ENCODE assay signal across 38 mouse cellular contexts in the genomic region with DNA sequence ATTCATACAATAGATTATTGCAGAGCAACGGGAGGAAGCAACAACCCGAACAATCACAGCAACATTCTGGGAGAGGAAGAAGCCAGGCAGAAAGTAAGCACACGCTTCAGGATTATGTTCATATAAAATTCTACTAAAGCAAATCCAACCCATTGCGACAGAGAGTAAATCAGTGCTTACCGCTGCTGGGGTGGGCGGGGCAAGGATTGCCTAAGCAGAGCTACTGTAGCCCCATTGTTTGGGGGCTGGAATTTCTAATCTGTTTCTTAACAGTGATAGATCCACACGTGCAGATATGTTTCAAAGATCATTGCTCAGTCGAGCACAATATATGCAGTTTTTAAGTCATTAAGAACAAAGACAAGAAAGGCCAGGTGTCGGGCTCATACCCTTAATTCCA. TPM values are rescaled to one million over a fixed set of nuclear protein-coding genes. Genes with fewer than 3 reads are reported as not detected.
DNase-seq lines count a peak whose midpoint lies in the region; ATAC-seq and TF ChIP-seq lines count a peak whose summit lies in the region.
"Had no signal": no experiment of that assay in that cellular context is flagged by ENCODE, and none has a peak within 500 bp of the region (broad histone marks: within the 10 kb centered on the region; RNA-seq: fewer than 3 reads in every experiment).

No protein-coding gene starts in this region.

- peak; percentile 53; the same call in 1 of the 2 replicates for ATAC-seq in intestine, postnatal 0 days
- ATAC-seq: activated CD4-positive, CD25-positive, alpha-beta regulatory T cell, adult 4 months; forebrain, embryonic 13.5 days; forebrain, embryonic 16.5 days; hindbrain, postnatal 0 days; inflammation-experienced regulatory T-cells, adult 6 months had no signal

- peak overlapping the region; percentile 17; the same call in 1 of the 2 replicates for H3K4me2 ChIP-seq in intestine, postnatal 0 days (replicated peaks; ENCODE audit: low read depth)
- H3K4me2 ChIP-seq: embryonic facial prominence, embryonic 13.5 days; forebrain, embryonic 13.5 days; heart, embryonic 12.5 days; heart, embryonic 15.5 days; hindbrain, embryonic 14.5 days had no signal

- no peak for TF ChIP-seq EP300 in heart, adult 2 months (IDR thresholded peaks at IDR 0.05; ENCODE audit: insufficient read depth, low read depth, low read length)

- no peaks in the 10 kb centered on the region for H3K79me2 ChIP-seq in heart, adult 2 months (replicated peaks; ENCODE audit: control insufficient read depth, insufficient read depth, low read length)

- H3K27ac ChIP-seq in intestine, postnatal 0 days (ENCODE audit: low read depth, low read length), result no peak overlapping the region
- H3K27ac ChIP-seq in heart, adult 2 months, result no peak overlapping the region
- H3K27ac ChIP-seq: embryonic facial prominence, embryonic 10.5 days; embryonic facial prominence, embryonic 13.5 days; forebrain, embryonic 10.5 days; forebrain, embryonic 13.5 days; heart, embryonic 15.5 days; hindbrain, embryonic 14.5 days; hindbrain, postnatal 0 days had no signal

- intact Hi-C loops in heart, adult 2 months (cut with DNase I), result no loop called here

- H3K9ac ChIP-seq in intestine, postnatal 0 days (ENCODE audit: low read depth, low read length), result no peak overlapping the region
- no peak overlapping the region for H3K9ac ChIP-seq in heart, adult 2 months (ENCODE audit: low read depth, low read length)
- H3K9ac ChIP-seq: embryonic facial prominence, embryonic 13.5 days; forebrain, embryonic 13.5 days; heart, embryonic 12.5 days; heart, embryonic 15.5 days; hindbrain, embryonic 14.5 days had no signal

- no peaks in the 10 kb centered on the region for H3K27me3 ChIP-seq in intestine, postnatal 0 days (replicated peaks; ENCODE audit: control insufficient read depth, insufficient read depth, low read length)
- no peaks in the 10 kb centered on the region for H3K27me3 ChIP-seq in heart, adult 2 months (ENCODE audit: control insufficient read depth, insufficient read depth, low read length)
- H3K27me3 ChIP-seq: CH12.LX; embryonic facial prominence, embryonic 13.5 days; forebrain, embryonic 13.5 days; heart, embryonic 12.5 days; heart, embryonic 15.5 days had no signal

- no peaks in the 10 kb centered on the region for H3K4me1 ChIP-seq in intestine, postnatal 0 days (replicated peaks; ENCODE audit: control insufficient read depth, insufficient read depth, low read length)
- H3K4me1 ChIP-seq in heart, adult 2 months (ENCODE audit: control insufficient read depth, insufficient read depth, low read length), result no peaks in the 10 kb centered on the region
- H3K4me1 ChIP-seq: embryonic facial prominence, embryonic 10.5 days; embryonic facial prominence, embryonic 13.5 days; forebrain, embryonic 10.5 days; forebrain, embryonic 13.5 days; heart, embryonic 12.5 days; heart, embryonic 15.5 days had no signal

- H3K36me3 ChIP-seq in intestine, postnatal 0 days (ENCODE audit: control insufficient read depth, insufficient read depth), result no peaks in the 10 kb centered on the region
- H3K36me3 ChIP-seq in heart, adult 2 months (ENCODE audit: control insufficient read depth, insufficient read depth, low read length), result no peaks in the 10 kb centered on the region
- H3K36me3 ChIP-seq: embryonic facial prominence, embryonic 10.5 days; forebrain, embryonic 10.5 days; G1E; heart, embryonic 12.5 days; heart, embryonic 15.5 days had no signal

- DNase-seq in adrenal gland, adult 2 months, result peak; percentile 38
- DNase-seq in adrenal gland, postnatal 10 days, result no peak
- peak; percentile 24 to 37 for DNase-seq in adrenal gland, postnatal 36 days
- no peak for DNase-seq in adrenal gland, postnatal 4 days (ENCODE audit: low spot score in 2 of 2)
- DNase-seq in gonadal fat pad, adult 2 months (ENCODE audit: low read depth), result peak; percentile 24
- DNase-seq in heart, adult 2 months, result no peak
- no peak for DNase-seq in thymus, adult 18-20 months
- DNase-seq: B cell, adult 2 months; cerebellum, adult 11-12 months; cerebellum, adult 8-10 months; cerebellum, postnatal 10 days; cerebellum, postnatal 36 days; embryo, embryonic 11 days; gastrocnemius, postnatal 10 days; gastrocnemius, postnatal 36 days; heart, adult 11 months; heart, postnatal 14 days; heart, postnatal 4 days; kidney, adult 18-20 months; kidney, adult 9 months had no signal

- WGBS in intestine, postnatal 0 days, result 52% methylated on average over 9 of the region's 9 CpGs
- 83% methylated on average over 9 of the region's 9 CpGs for WGBS in heart, adult 2 months

- H3K9me3 ChIP-seq in intestine, postnatal 0 days (ENCODE audit: control insufficient read depth), result no peaks in the 10 kb centered on the region
- H3K9me3 ChIP-seq: embryonic facial prominence, embryonic 10.5 days; embryonic facial prominence, embryonic 13.5 days; forebrain, embryonic 10.5 days; forebrain, embryonic 13.5 days; heart, embryonic 12.5 days; heart, embryonic 15.5 days had no signal

- H3K4me3 ChIP-seq in intestine, postnatal 0 days (ENCODE audit: low read depth, low read length), result no peak overlapping the region
- H3K4me3 ChIP-seq in heart, adult 2 months, result no peak overlapping the region
- H3K4me3 ChIP-seq: embryonic facial prominence, embryonic 10.5 days; embryonic facial prominence, embryonic 13.5 days; erythroblast, embryonic 14.5 days; forebrain, embryonic 10.5 days; forebrain, embryonic 13.5 days; heart, embryonic 12.5 days; heart, embryonic 15.5 days had no signal

- no peak for TF ChIP-seq CTCF in intestine, postnatal 0 days (IDR thresholded peaks at IDR 0.05; ENCODE audit: low read depth)
- no peak for TF ChIP-seq CTCF in heart, adult 2 months (IDR thresholded peaks at IDR 0.05)

- no peak for TF ChIP-seq POLR2A in heart, adult 2 months (IDR thresholded peaks at IDR 0.05; ENCODE audit: insufficient read depth, low read depth, low read length)

RNA-seq across cellular contexts. Expression of gene Gm17409, which starts 52.2 kb away (rescaled TPM):
- not detected for total RNA-seq in adrenal gland, adult 2 months (2021)
- not detected in 2 replicates for polyA plus RNA-seq in adrenal gland, adult 2 months (2012; rRNA removed)
- not detected for total RNA-seq in adrenal gland, postnatal 10 days (2021)
- not detected for total RNA-seq in adrenal gland, postnatal 36 days (2021)
- total RNA-seq in adrenal gland, postnatal 4 days (2021), result not detected
- polyA plus RNA-seq in gonadal fat pad, adult 2 months (2012; rRNA removed), result not detected in 2 replicates
- not detected in 2 replicates for polyA plus RNA-seq in intestine, postnatal 0 days (2015; fragmentation: Nextera tagmentation; extraction: Ambion mirVana)
- total RNA-seq in heart, adult 2 months (2021), result not detected
- polyA plus RNA-seq in heart, adult 2 months (2012; rRNA removed), result not detected in 2 replicates
- total RNA-seq: CH12.LX; G1E; gastrocnemius, adult 18-20 months; gastrocnemius, postnatal 10 days; gastrocnemius, postnatal 36 days; heart, postnatal 14 days; heart, postnatal 4 days; hindbrain, postnatal 0 days had no signal
- polyA plus RNA-seq: activated CD4-positive, CD25-positive, alpha-beta regulatory T cell, adult 4 months; cortical plate, adult 2 months; embryonic facial prominence, embryonic 10.5 days; embryonic facial prominence, embryonic 13.5 days; erythroblast, embryonic 14.5 days; forebrain, embryonic 10.5 days; forebrain, embryonic 13.5 days; G1E; heart, embryonic 12.5 days; heart, embryonic 15.5 days; hindbrain, embryonic 11.5 days; hindbrain, embryonic 14.5 days; hindbrain, postnatal 0 days; inflammation-experienced regulatory T-cells, adult 6 months had no signal

RNA-seq across cellular contexts. Expression of gene Acvr1c, which starts 60.0 kb away (rescaled TPM):
- 10 to 100 TPM; 16.6 to 33.5 TPM for total RNA-seq in adrenal gland, adult 2 months (2021)
- polyA plus RNA-seq in adrenal gland, adult 2 months (2012; rRNA removed), result 1.3 and 2.5 TPM in 2 replicates
- total RNA-seq in adrenal gland, postnatal 10 days (2021), result 10 to 100 TPM; 36.1 to 36.2 TPM
- 10 to 100 TPM; 17.9 to 35.5 TPM for total RNA-seq in adrenal gland, postnatal 36 days (2021)
- 10 to 100 TPM in 1 of 2 experiments, 1 to 10 TPM in 1; 9.3 to 11.3 TPM for total RNA-seq in adrenal gland, postnatal 4 days (2021)
- polyA plus RNA-seq in gonadal fat pad, adult 2 months (2012; rRNA removed), result 10.1 and 14.7 TPM in 2 replicates
- polyA plus RNA-seq in intestine, postnatal 0 days (2015; fragmentation: Nextera tagmentation; extraction: Ambion mirVana), result 5.2 and 5.5 TPM in 2 replicates
- under 1 TPM; 0.39 to 0.59 TPM for total RNA-seq in heart, adult 2 months (2021)
- 0.38 and 0.41 TPM in 2 replicates for polyA plus RNA-seq in heart, adult 2 months (2012; rRNA removed)
- polyA plus RNA-seq: erythroblast, embryonic 14.5 days; G1E had no signal

Comparison
In these comparisons a context has a peak if more than half of its experiments do, and no peak if none do; other contexts are left out.
1. DNase-seq: peak in adrenal gland, adult 2 months (single experiment), adrenal gland, postnatal 36 days (2 of 2) and gonadal fat pad, adult 2 months (single experiment); none in adrenal gland, postnatal 10 days (single experiment), adrenal gland, postnatal 4 days (0 of 2), heart, adult 2 months (0 of 2) and thymus, adult 18-20 months (0 of 2).
2. RNA of gene Acvr1c, which starts 60.0 kb away (total RNA-seq): 36.1 to 36.2 TPM in adrenal gland, postnatal 10 days, 17.9 to 35.5 TPM in adrenal gland, postnatal 36 days, 16.6 to 33.5 TPM in adrenal gland, adult 2 months and 9.3 to 11.3 TPM in adrenal gland, postnatal 4 days; 0.39 to 0.59 TPM in heart, adult 2 months; every median in the first group is over 4 times any median in the second.